Mouse (Mus musculus): ENCODE measurements at regions not wholly inside any gene's neighbourhood (a gene's known extent, or its start where the extent isn't known, plus 50 kb on each side); places are given as distances from the start of the nearest gene placed in this dataset.

GRCm38 (mm10) chr17:48880590-48880989 lies 51.6 kb upstream of the Lrfn2 start:
- no peak overlapping the region for H3K4me3 ChIP-seq (ENCODE audit: control insufficient read depth, low read depth, low read length)
- no peak overlapping the region for H3K27ac ChIP-seq (ENCODE audit: control insufficient read depth, insufficient read depth, low read depth, low read length)
- H3K36me3 ChIP-seq (ENCODE audit: control insufficient read depth, insufficient read depth, low read length) = no peaks in the 10 kb centered on the region
- TF ChIP-seq CTCF (IDR thresholded peaks at IDR 0.05; ENCODE audit: control insufficient read depth, insufficient read depth, insufficient replicate concordance, low read depth, low read length) (no peak), POLR2A (IDR thresholded peaks at IDR 0.05; ENCODE audit: control insufficient read depth, low read depth, low read length) (no peak)
- H3K4me1 ChIP-seq (ENCODE audit: control insufficient read depth, insufficient read depth, low read length) = no peaks in the 10 kb centered on the region
- H3K27me3 ChIP-seq (ENCODE audit: control insufficient read depth, insufficient read depth, low read length) = no peaks in the 10 kb centered on the region

- no peaks in the 10 kb centered on the region for H3K27me3 ChIP-seq (ENCODE audit: control insufficient read depth, insufficient read depth, low read length)
These were observed 50.2 kb upstream of the Lrfn2 start for GRCm38 (mm10) chr17:48881946-48882345.

More at GRCm38 (mm10) chr17:48881946-48882345, 50.2 kb upstream of the Lrfn2 start:
- TF ChIP-seq POLR2A (IDR thresholded peaks at IDR 0.05; ENCODE audit: control insufficient read depth, low read depth, low read length) (no peak), CTCF (IDR thresholded peaks at IDR 0.05; ENCODE audit: control insufficient read depth, insufficient read depth, insufficient replicate concordance, low read depth, low read length) (no peak)
- no peaks in the 10 kb centered on the region for H3K36me3 ChIP-seq (ENCODE audit: control insufficient read depth, insufficient read depth, low read length)
- no peaks in the 10 kb centered on the region for H3K4me1 ChIP-seq (ENCODE audit: control insufficient read depth, insufficient read depth, low read length)
- no peak overlapping the region for H3K4me3 ChIP-seq (ENCODE audit: control insufficient read depth, low read depth, low read length)
- no peak overlapping the region for H3K27ac ChIP-seq (ENCODE audit: control insufficient read depth, insufficient read depth, low read depth, low read length)

Data from testis, adult 2 months (tissue).